Mouse (Mus musculus): ENCODE results near the gene Pelp1.
"Not testable (repeated sequence)": the region's sequence is repeated elsewhere in the genome, so short reads cannot be mapped to it uniquely, and the experiment has no call there.

The Pelp1 gene

DNA sequence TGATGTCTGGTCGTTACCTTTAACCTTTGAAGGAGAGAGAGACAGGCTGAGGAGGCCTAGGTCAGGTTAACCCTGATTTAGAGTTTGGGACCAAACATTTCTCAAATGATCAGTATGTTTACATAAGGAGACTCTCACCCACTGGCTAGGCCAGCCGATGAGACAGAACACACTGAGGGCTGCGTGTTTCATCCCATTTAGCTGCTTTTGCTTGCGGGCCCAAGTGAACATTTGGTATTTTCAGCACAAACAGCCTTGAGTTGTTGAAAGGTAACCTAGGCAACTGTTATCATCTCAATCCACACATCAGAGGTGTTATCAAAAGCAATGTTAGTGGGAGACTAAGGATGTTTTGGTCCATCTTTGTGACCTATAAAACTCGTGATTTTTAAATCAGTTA is 9.7 kb upstream of the Pelp1 start:
- DNase-seq (ENCODE audit: low spot score) = no peak

DNA sequence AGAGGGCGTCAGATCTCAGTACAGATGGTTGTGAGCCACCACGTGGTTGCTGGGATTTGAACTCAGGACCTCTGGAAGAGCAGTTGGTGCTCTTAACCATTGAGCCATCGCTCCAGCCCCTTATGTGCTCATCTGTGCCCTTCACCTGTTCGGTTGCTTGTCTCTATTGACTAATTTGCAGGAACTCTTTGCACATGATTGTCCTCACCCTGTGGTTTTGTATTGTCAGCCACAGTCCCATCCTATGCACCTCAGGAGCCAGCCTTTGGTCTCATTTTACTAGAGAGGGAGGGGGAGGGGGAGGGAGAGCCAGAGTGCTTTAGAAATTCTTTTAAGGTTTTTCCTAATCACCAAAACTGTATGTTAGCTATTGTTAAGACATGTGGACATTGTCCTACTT is 8.4 kb upstream of the Pelp1 start:
- no peak for DNase-seq (ENCODE audit: low spot score)

GRCm38 (mm10) chr11:70413961-70414360 is 4.1 kb upstream of the Pelp1 start:
- peak; percentile 84 for DNase-seq (ENCODE audit: low spot score)

DNA sequence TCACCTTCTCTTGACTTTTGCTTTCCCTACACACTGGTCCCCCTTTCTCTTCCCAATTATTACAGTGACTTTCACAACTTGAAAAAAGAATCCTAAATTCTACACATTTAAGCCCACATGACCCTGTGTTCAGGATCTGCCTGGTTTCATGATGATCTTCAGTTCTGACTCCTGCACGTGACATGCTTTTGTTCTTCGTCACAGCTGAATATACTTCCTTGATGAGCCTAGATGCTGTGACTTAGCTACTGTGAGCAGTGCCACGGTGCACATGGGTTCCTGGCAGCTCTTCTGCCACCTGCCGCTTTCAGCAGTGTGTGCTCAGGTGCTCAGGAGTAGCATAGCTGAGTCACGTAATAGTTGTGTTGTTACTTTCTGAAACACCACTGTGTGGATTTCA is 2.8 kb upstream of the Pelp1 start:
- DNase-seq (ENCODE audit: low spot score) = no peak

GRCm38 (mm10) chr11:70410297-70410643 is 439 bp upstream of the Pelp1 start:
- DNase-seq (ENCODE audit: low spot score) = no peak

GRCm38 (mm10) chr11:70403598-70403997 is 6.2 kb downstream of the Pelp1 start:
- DNase-seq (ENCODE audit: low spot score) = no peak

GRCm38 (mm10) chr11:70389421-70389820 is 20.4 kb downstream of the Pelp1 start:
- DNase-seq (ENCODE audit: low spot score) = no peak

DNA sequence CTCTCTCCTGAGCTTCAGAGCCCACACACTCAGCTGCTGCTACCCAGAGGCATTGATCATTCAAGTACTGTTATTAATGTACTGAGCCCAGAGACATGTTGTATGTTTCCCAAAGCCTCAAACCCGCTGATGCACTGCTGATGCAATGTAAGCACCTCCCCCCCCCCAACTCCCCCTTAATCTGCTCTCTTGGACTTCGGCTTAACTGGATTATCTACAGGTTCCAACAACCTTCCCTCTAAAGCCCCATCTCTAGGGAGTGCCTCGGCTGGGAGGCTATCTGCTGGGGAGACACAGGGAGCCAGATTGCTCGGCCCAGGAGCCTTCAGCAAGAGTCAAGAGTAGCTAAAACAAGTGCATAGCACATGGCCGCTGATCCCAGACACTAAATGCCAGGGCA is 22.4 kb downstream of the Pelp1 start:
- DNase-seq (ENCODE audit: low spot score) = peak; percentile 36

- DNase-seq (ENCODE audit: low spot score) = peak; percentile 22
Observed at GRCm38 (mm10) chr11:70384136-70384535, 25.7 kb downstream of the Pelp1 start.

- peak; percentile 3 for DNase-seq (ENCODE audit: low spot score)
Observed at GRCm38 (mm10) chr11:70381330-70381729, 28.5 kb downstream of the Pelp1 start.

- no peak for DNase-seq (ENCODE audit: low spot score)
Observed at GRCm38 (mm10) chr11:70380478-70381005, 29.3 kb downstream of the Pelp1 start.

GRCm38 (mm10) chr11:70376054-70376453 is 33.8 kb downstream of the Pelp1 start:
- DNase-seq (ENCODE audit: low spot score) = no peak

- DNase-seq (ENCODE audit: low spot score) = no peak
Observed at GRCm38 (mm10) chr11:70374302-70374701, 35.5 kb downstream of the Pelp1 start.

DNA sequence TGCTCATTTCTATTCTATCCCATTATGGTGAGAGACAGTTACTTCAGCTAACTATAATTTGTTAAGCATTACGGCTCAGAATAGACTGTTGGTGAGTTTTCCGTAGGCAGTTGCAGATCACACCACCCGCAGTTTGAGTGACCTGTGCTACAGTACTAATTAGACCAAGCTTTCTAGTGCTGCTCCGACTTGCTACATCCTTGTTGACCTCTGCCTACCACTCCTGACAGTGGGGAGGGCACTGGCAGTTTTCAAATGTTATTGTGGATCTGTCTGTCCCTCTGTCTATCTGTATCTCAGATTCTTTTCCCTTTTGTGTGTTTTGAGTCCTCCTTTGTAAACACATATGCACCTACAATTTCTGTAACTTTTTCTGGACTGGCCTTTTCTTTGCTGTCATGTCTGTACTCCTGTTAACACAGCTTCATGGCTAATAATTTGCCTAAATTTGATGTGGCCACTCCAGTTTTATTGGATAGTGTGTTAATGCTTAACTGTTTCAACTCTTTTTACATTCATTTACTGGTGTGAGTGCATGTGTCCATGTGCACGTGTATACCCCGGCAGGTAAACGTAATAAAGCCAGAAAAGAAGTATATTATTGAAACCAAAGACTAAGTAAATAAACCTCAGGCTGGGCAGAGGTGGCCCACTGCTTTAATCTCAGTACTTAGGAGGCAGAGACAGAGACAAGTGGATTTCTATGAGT is 36.8 kb downstream of the Pelp1 start:
- no peak for DNase-seq (ENCODE audit: low spot score)

DNA sequence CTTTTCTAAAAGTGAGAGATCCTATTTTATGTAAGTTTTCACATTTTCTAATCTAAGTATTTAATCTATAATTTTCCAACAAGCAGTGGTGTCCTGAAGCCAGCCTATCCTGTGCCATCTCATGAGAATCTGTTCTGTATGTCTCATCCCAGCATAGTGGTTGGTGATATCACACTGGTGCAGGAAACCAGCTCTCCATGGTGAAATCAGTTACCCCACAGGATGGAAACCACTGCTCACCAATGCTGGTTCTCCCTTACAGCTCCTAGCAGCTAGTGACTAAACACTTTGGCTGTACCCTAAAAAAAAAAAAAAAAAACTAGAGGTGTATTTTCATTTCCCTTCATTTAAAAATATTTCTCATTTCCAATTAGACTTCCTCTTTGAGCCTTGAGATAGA is 37.4 kb downstream of the Pelp1 start:
- no peak for DNase-seq (ENCODE audit: low spot score)

GRCm38 (mm10) chr11:70368626-70369025 is 41.2 kb downstream of the Pelp1 start:
- DNase-seq (ENCODE audit: low spot score) = not testable (repeated sequence)

DNA sequence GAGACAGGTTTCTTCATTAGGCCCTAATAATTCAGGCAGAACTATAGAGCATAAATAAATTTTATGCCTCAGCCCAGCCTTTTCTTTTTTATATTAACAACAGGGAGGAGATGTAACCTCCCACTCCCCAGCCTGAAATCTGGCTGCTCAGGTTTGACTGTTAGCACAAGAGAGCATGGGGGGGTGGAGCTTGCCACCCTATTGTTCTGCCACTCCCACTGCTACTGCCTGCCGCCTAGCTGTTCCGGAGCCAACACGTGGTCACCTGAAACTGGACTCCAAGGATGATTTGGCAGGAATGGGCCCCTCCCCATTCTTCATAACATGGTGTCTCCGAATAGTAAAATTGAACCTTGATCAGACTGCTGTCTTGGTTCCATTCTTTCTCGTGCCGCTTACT is 42.1 kb downstream of the Pelp1 start:
- not testable (repeated sequence) for DNase-seq (ENCODE audit: low spot score)

DNA sequence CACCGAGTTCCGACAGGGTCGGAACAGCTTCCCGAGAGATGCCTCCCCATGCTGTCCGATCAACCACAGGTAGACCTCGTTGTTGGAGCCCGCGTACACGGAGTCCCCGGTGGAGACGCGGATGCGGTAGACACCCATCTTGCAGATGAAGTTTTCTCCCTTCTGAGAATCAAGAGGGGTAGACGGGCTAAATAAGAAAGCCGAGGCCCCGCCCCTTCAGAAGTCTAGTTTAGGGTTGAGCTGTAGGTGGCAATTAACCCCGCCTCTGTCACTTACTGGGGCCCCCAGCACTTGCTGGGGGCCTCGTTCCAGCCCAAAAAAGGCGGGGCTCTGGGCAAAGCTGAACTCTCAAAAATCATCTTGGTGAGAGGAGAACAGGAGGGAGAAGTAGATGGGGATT is 58.0 kb downstream of the Pelp1 start, which contains the start of gene Alox15:
Alox15 (minus strand) TSS at position 164 of the 400 bp plus-strand sequence.
- DNase-seq (ENCODE audit: low spot score) = no peak

DNA sequence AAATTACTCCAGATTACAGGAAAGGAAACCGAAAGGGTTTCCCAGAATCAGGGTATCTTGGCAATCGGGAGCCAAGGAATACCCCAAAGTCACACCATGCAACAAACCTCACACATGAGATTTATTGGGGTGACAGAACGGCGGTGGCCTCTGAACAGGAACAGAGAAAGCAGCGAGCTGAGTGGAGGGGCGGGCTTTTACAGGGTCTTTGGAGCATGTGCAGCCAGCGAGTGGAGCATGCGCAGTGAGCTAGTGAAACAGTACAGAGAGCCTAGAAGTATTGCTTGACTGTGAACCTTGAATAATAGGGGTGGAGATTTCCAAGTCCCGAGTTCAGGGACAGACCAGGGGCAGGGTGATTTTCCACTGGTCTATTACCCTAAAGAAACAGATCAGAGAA is 61.2 kb downstream of the Pelp1 start:
- DNase-seq (ENCODE audit: low spot score) = no peak

DNA sequence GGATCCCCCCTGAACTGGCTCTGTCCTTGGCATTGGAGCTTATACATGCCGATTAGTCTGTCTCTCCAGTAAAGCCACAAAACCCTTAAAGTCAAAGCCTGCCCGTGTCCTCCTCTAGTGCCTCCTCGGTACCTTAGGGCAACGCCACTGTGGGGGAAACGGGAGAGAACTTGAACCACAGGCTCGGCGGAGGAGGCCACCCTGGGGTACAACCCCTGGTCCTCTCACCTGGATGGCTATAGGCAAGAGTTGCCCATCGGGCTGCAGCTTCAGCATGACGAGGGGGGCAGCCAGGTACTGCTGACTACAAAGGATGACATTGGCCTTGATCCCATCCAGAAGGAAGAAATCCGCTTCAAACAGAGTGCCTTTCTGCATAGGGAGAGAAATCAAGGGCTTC is 62.0 kb downstream of the Pelp1 start:
- DNase-seq (ENCODE audit: low spot score) = no peak

GRCm38 (mm10) chr11:70345546-70345945 is 64.3 kb downstream of the Pelp1 start:
- no peak for DNase-seq (ENCODE audit: low spot score)

DNA sequence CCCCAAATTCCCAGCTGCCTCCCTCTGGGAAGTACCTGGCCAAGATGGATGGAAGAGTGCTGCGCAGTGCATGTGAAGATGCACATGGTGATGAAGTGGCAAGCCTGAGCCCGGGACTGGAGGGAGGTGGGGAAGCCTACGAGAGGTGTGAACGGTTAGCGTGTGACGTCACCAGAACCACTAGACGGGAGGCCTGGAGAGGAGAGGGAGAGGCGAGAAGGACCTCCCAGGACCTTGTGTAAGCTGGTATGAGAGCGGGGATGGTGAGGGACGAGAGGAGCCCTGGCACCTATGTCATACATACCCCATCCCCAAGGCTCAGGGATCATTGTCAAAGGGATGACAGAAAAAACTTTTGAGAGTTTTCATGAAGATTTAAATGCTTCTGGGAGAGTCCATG is 64.8 kb downstream of the Pelp1 start:
- DNase-seq (ENCODE audit: low spot score) = no peak

All from testis, postnatal 10 days (tissue).